In genomic region chr5:13468856-13469255, GRCm38 (mm10) we compare ENCODE assay signal across 14 mouse cellular contexts.
DNase-seq lines count a peak whose midpoint lies in the region; ATAC-seq and TF ChIP-seq lines count a peak whose summit lies in the region.
"Had no signal": no experiment of that assay in that cellular context is flagged by ENCODE, and none has a peak within 500 bp of the region (broad histone marks: within the 10 kb centered on the region; RNA-seq: fewer than 3 reads in every experiment).

No protein-coding gene starts in this region.

- H3K4me1 ChIP-seq in forebrain, postnatal 0 days (ENCODE audit: insufficient read depth) = no peaks in the 10 kb centered on the region
- H3K4me1 ChIP-seq in forebrain, embryonic 11.5 days (replicated peaks; ENCODE audit: control insufficient read depth, insufficient read depth, low read length) = no peaks in the 10 kb centered on the region
- H3K4me1 ChIP-seq in hindbrain, postnatal 0 days (ENCODE audit: insufficient read depth, low read length) = peaks cover 6% of the 10 kb centered on the region; the same call in 1 of the 2 replicates
- peaks cover 7% of the 10 kb centered on the region; the same call in 1 of the 2 replicates for H3K4me1 ChIP-seq in hindbrain, embryonic 14.5 days (replicated peaks; ENCODE audit: control insufficient read depth, insufficient read depth, low read length)
- peaks cover 12% of the 10 kb centered on the region for H3K4me1 ChIP-seq in stomach, embryonic 16.5 days (ENCODE audit: control insufficient read depth, insufficient read depth, low read length)

- H3K4me2 ChIP-seq in forebrain, postnatal 0 days (ENCODE audit: low read depth) = peak overlapping the region; percentile 28
- no peak overlapping the region for H3K4me2 ChIP-seq in forebrain, embryonic 11.5 days (ENCODE audit: low read depth, low read length, severe bottlenecking)
- no peak overlapping the region for H3K4me2 ChIP-seq in hindbrain, postnatal 0 days (ENCODE audit: low read depth, low read length)
- no peak overlapping the region for H3K4me2 ChIP-seq in hindbrain, embryonic 14.5 days (replicated peaks)
- no peak overlapping the region for H3K4me2 ChIP-seq in stomach, embryonic 16.5 days (ENCODE audit: low read depth, low read length)

- H3K27ac ChIP-seq in forebrain, postnatal 0 days (ENCODE audit: low read depth, low read length) = no peak overlapping the region
- no peak overlapping the region for H3K27ac ChIP-seq in forebrain, embryonic 11.5 days (ENCODE audit: low read depth, low read length)
- no peak overlapping the region for H3K27ac ChIP-seq in hindbrain, postnatal 0 days
- H3K27ac ChIP-seq in hindbrain, embryonic 14.5 days = no peak overlapping the region
- H3K27ac ChIP-seq in stomach, embryonic 16.5 days (ENCODE audit: low read length) = peak overlapping the region; percentile 5

- no peaks in the 10 kb centered on the region for H3K27me3 ChIP-seq in forebrain, postnatal 0 days (ENCODE audit: insufficient read depth, low read length)
- H3K27me3 ChIP-seq in forebrain, embryonic 11.5 days (ENCODE audit: control insufficient read depth, insufficient read depth, low read length) = no peaks in the 10 kb centered on the region
- H3K27me3 ChIP-seq in hindbrain, postnatal 0 days (ENCODE audit: insufficient read depth, low read length) = no peaks in the 10 kb centered on the region
- H3K27me3 ChIP-seq in hindbrain, embryonic 14.5 days (ENCODE audit: control insufficient read depth, insufficient read depth, low read length) = no peaks in the 10 kb centered on the region
- H3K27me3 ChIP-seq in stomach, embryonic 16.5 days (ENCODE audit: control insufficient read depth, insufficient read depth, low read length) = no peaks in the 10 kb centered on the region

- WGBS in forebrain, postnatal 0 days = 26% methylated on average over 7 of the region's 7 CpGs
- WGBS in forebrain, embryonic 11.5 days = 57% methylated on average over 7 of the region's 7 CpGs
- WGBS in hindbrain, postnatal 0 days = 32% methylated on average over 7 of the region's 7 CpGs
- WGBS in hindbrain, embryonic 14.5 days = 56% methylated on average over 7 of the region's 7 CpGs
- WGBS in stomach, embryonic 16.5 days = 38% methylated on average over 7 of the region's 7 CpGs

- TF ChIP-seq CTCF in forebrain, postnatal 0 days (IDR thresholded peaks at IDR 0.05; ENCODE audit: low read depth) = no peak
- TF ChIP-seq CTCF in hindbrain, postnatal 0 days (IDR thresholded peaks at IDR 0.05; ENCODE audit: low read depth) = no peak

- H3K36me3 ChIP-seq in forebrain, postnatal 0 days (ENCODE audit: insufficient read depth) = no peaks in the 10 kb centered on the region
- H3K36me3 ChIP-seq in forebrain, embryonic 11.5 days (ENCODE audit: control insufficient read depth, insufficient read depth, low read length) = no peaks in the 10 kb centered on the region
- H3K36me3 ChIP-seq in hindbrain, postnatal 0 days (ENCODE audit: insufficient read depth, low read length) = no peaks in the 10 kb centered on the region
- H3K36me3 ChIP-seq in hindbrain, embryonic 14.5 days (replicated peaks; ENCODE audit: control insufficient read depth, insufficient read depth) = no peaks in the 10 kb centered on the region
- no peaks in the 10 kb centered on the region for H3K36me3 ChIP-seq in stomach, embryonic 16.5 days (ENCODE audit: control insufficient read depth, insufficient read depth, low read length)

- no peak overlapping the region for H3K9ac ChIP-seq in forebrain, postnatal 0 days
- H3K9ac ChIP-seq in forebrain, embryonic 11.5 days (ENCODE audit: low read length) = no peak overlapping the region
- H3K9ac ChIP-seq in hindbrain, postnatal 0 days (replicated peaks; ENCODE audit: low read length) = no peak overlapping the region
- no peak overlapping the region for H3K9ac ChIP-seq in hindbrain, embryonic 14.5 days
- no peak overlapping the region for H3K9ac ChIP-seq in stomach, embryonic 16.5 days (ENCODE audit: low read length)

- H3K9me3 ChIP-seq in forebrain, postnatal 0 days (ENCODE audit: low read length) = no peaks in the 10 kb centered on the region
- no peaks in the 10 kb centered on the region for H3K9me3 ChIP-seq in forebrain, embryonic 11.5 days (ENCODE audit: control insufficient read depth, low read length)
- no peaks in the 10 kb centered on the region for H3K9me3 ChIP-seq in hindbrain, postnatal 0 days (ENCODE audit: low read length)
- H3K9me3 ChIP-seq in hindbrain, embryonic 14.5 days (ENCODE audit: control insufficient read depth, low read length) = no peaks in the 10 kb centered on the region
- H3K9me3 ChIP-seq in stomach, embryonic 16.5 days (replicated peaks; ENCODE audit: control insufficient read depth, low read length) = no peaks in the 10 kb centered on the region

- DNase-seq in forebrain, postnatal 0 days = peak; percentile 31
- no peak for DNase-seq in forebrain, embryonic 11.5 days (ENCODE audit: low spot score)
- DNase-seq in hindbrain, postnatal 0 days (ENCODE audit: low spot score) = peak; percentile 50
- no peak for DNase-seq in hindbrain, embryonic 14.5 days (ENCODE audit: low spot score)
- DNase-seq in right cerebral cortex, postnatal 4 days = peak; percentile 4
- no peak for DNase-seq in right cerebral cortex, adult 18-20 months
- DNase-seq in thymus, postnatal 0 days (ENCODE audit: low spot score) = no peak
- DNase-seq: cerebellum, adult 8-10 months; kidney, adult 8-10 months; lung, postnatal 36 days had no signal

- no peak for ATAC-seq in forebrain, postnatal 0 days
- ATAC-seq in forebrain, embryonic 11.5 days (replicated peaks; ENCODE audit: low FRiP score) = no peak
- peak; percentile 73 for ATAC-seq in hindbrain, postnatal 0 days
- ATAC-seq in hindbrain, embryonic 14.5 days (ENCODE audit: low FRiP score) = no peak
- no peak for ATAC-seq in stomach, embryonic 16.5 days (ENCODE audit: insufficient read depth, low FRiP score)
- ATAC-seq: activated CD4-positive, CD25-positive, alpha-beta regulatory T cell, adult 4 months; CD4-positive, CD25-positive, alpha-beta regulatory T cell, adult 4 months had no signal

- H3K4me3 ChIP-seq in forebrain, postnatal 0 days (ENCODE audit: low read depth, low read length) = no peak overlapping the region
- no peak overlapping the region for H3K4me3 ChIP-seq in forebrain, embryonic 11.5 days (ENCODE audit: low read depth, low read length)
- H3K4me3 ChIP-seq in hindbrain, postnatal 0 days (ENCODE audit: low read length) = no peak overlapping the region
- H3K4me3 ChIP-seq in hindbrain, embryonic 14.5 days (replicated peaks; ENCODE audit: low read length) = no peak overlapping the region
- no peak overlapping the region for H3K4me3 ChIP-seq in stomach, embryonic 16.5 days (replicated peaks; ENCODE audit: low read length)
- H3K4me3 ChIP-seq: layer of hippocampus, adult 2 months had no signal

Comparison
In these comparisons a context has a peak if more than half of its experiments do, and no peak if none do; other contexts are left out.
1. DNase-seq: peak in forebrain, postnatal 0 days (single experiment), hindbrain, postnatal 0 days (single experiment) and right cerebral cortex, postnatal 4 days (single experiment); none in forebrain, embryonic 11.5 days (single experiment), hindbrain, embryonic 14.5 days (single experiment), right cerebral cortex, adult 18-20 months (single experiment) and thymus, postnatal 0 days (single experiment).